Mouse (Mus musculus) forebrain, embryonic 10.5 days (tissue): ENCODE data around the gene Fgfr1op2. TPM values are rescaled to one million over a fixed set of nuclear protein-coding genes. Genes with fewer than 3 reads are reported as not detected.
A peak's percentile ranks its signal among the peaks of the same experiment; 100 is the strongest.
"Not testable (repeated sequence)": the region's sequence is repeated elsewhere in the genome, so short reads cannot be mapped to it uniquely, and the experiment has no call there.

ENCODE experiments used
- DNase-seq: peaks from one replicate; pipeline ENCODE4 v3.0.0-alpha.2; 2017; ENCODE audit warnings: low spot score; ENCODE audit errors: extremely low spot score
- H3K27ac ChIP-seq: fragments of 300-500 bp; sonication (generic); 2 replicates; pipeline ENCODE4 v1.5.1; 2016; ENCODE audit warnings: mild to moderate bottlenecking
- H3K27me3 ChIP-seq: fragments of 300-500 bp; sonication (generic); 2 replicates; pipeline ENCODE4 v1.6.1; 2016; ENCODE audit warnings: mild to moderate bottlenecking; ENCODE audit not compliant: poor library complexity, severe bottlenecking
- H3K36me3 ChIP-seq: fragments of 300-500 bp; sonication (generic); replicated peaks from 2 replicates; pipeline ENCODE4 v1.6.1; 2016; ENCODE audit warnings: mild to moderate bottlenecking, moderate library complexity
- H3K4me1 ChIP-seq: fragments of 300-500 bp; sonication (generic); 2 replicates; pipeline ENCODE4 v1.6.1; 2016
- H3K4me3 ChIP-seq: fragments of 300-500 bp; sonication (generic); 2 replicates; pipeline ENCODE4 v1.5.1; 2016; ENCODE audit warnings: mild to moderate bottlenecking, moderate library complexity
- H3K9me3 ChIP-seq: fragments of 300-500 bp; sonication (generic); 2 replicates; pipeline ENCODE4 v1.6.1; 2016; ENCODE audit warnings: mild to moderate bottlenecking, moderate library complexity
- WGBS: fragments of 180-500 bp; shearing (Covaris S2); methylation state at CpG from one replicate; pipeline ENCODE4 v1.1.7; 2016; 5-methylcytosine and 5-hydroxymethylcytosine counted together
- polyA plus RNA-seq: library from polyadenylated mRNA; unstranded; fragments of >200 nt; fragmentation: Nextera tagmentation; extraction: Ambion mirVana; gene quantifications from 2 replicates; pipeline ENCODE4 v1.2.1, GENCODE M21; 2016

The Fgfr1op2 gene
- polyA plus RNA-seq, 1 experiment from 2014 or later, result 81.8 TPM

DNA sequence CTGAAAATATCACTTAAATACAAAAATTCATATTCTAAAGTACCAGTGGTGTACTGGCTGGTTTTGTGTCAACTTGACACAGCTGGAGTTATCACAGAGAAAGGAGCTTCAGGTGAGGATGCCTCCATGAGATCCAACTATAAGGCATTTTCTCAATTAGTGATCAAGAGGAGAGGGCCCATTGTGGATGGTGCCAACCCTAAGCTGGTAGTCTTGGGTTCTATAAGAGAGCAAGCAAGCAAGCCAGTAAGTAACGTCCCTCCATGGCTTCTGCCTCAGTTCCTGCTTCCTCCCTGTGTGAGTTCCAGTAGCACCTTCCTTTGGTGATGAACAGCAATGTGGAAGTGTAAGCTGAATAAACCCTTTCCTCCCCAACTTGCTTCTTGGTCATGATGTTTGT is 14.5 kb upstream of the Fgfr1op2 start:
- not testable (repeated sequence) for H3K27ac ChIP-seq, H3K4me3 ChIP-seq, DNase-seq, H3K9me3 ChIP-seq, H3K27me3 ChIP-seq, H3K4me1 ChIP-seq
- peaks cover 91% of the 10 kb centered on the region for H3K36me3 ChIP-seq
- 88% methylated on average over 1 of the region's 1 CpGs for WGBS

DNA sequence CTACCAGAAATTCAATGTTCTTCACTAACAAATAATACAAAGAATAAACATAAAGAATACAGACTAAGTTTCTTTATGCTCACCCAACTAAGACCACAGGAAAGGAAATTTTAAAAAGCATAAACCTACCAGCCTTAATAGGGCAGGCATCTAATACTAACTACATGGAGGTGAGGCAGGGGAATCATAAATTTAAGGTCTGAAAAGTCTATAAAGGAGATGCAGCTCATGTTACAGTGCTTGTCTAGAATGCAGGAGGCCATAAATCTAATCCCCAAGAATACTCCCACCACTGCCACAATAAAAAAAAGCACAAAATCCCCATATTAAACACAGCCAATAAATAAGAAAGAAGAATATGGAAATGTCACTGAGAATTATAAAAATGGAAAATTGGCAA is 4.9 kb upstream of the Fgfr1op2 start:
- Histone ChIP-seq H3K9me3 (no peaks in the 10 kb centered on the region), H3K36me3 (peaks cover 48% of the 10 kb centered on the region), H3K27ac (no peak overlapping the region), H3K4me3 (no peak overlapping the region), H3K27me3 (no peaks in the 10 kb centered on the region), H3K4me1 (peaks cover 22% of the 10 kb centered on the region)
- DNase-seq, result no peak

DNA sequence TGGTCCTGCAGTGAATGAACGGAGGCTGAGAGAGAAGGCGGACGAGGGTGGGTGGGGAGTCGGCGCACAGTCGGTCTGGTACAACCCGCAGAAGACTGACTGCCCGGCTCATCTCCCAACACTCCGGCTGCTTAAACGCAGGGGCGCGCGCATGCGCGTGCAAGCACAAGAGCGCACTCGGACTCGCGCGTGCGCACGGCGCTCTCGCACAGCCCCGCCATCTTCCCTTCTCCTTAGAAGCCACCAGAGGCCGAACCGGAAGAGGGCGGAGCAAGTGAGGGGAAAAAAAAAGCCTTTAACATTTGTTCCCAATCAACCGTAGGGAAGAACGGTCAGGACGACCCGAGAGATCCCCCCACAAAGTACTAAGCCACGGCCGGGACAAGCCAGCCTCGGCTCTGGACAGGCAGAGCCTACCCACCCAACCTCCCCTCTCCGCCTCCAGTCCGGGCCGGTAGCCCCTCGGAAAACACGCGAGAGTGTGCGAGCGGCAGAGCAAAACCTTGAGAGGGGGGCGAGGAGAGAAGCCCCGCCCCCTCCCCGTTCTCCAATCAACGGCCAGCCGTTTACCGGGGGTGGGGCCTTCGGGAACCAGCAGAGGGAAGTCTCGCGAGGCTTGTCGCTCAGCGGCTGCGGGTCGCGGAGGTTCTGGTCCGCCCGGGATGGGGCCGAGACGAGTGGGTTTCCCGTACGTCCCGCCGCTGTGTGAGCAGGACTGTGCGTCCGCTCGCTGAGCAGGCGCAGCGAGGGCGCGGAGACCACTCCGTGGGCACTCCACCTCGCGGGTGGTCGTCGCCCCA is 507 bp downstream of the Fgfr1op2 start, which contains the start of gene Ints13:
Ints13 (minus strand) TSS at position 526 of the 800 bp plus-strand sequence.
- H3K4me1 ChIP-seq, result peaks cover 38% of the 10 kb centered on the region
- no peaks in the 10 kb centered on the region for H3K27me3 ChIP-seq
- peak; percentile 94 for DNase-seq
- under 1% methylated on average over 77 of the region's 77 CpGs for WGBS
- peaks cover 14% of the 10 kb centered on the region for H3K36me3 ChIP-seq
- H3K9me3 ChIP-seq, result no peaks in the 10 kb centered on the region
- peak within 1 kb of the TSS; percentile 98 for H3K27ac ChIP-seq
- H3K4me3 ChIP-seq, result peak within 1 kb of the TSS; percentile 96

DNA sequence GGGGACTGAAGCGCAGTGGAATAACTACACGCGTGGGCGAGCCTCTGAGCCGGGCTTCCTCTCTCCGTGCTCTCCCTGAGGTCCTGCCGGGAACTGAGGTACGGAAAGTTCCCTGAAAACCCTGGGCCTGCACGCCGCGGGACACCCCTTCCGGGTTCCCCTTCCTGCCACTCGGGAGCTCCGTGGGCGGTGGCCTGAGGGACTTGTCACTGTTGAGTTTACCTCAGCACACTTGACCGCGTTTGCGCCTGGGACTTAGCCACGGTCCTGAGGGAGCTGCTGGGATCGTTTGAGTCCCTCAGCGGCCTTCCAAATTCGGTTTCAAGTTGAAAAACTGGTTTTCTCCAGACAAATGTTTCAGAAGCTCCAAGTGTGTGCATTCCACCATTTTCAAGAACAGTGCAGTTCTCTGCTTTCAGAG is 1.1 kb downstream of the Fgfr1op2 start:
- WGBS, result under 1% methylated on average over 22 of the region's 22 CpGs
- Histone ChIP-seq H3K9me3 (no peaks in the 10 kb centered on the region), H3K27ac (peak overlapping the region; percentile 98), H3K4me3 (peak overlapping the region; percentile 96), H3K27me3 (no peaks in the 10 kb centered on the region), H3K36me3 (peaks cover 12% of the 10 kb centered on the region), H3K4me1 (peaks cover 38% of the 10 kb centered on the region)
- no peak for DNase-seq

DNA sequence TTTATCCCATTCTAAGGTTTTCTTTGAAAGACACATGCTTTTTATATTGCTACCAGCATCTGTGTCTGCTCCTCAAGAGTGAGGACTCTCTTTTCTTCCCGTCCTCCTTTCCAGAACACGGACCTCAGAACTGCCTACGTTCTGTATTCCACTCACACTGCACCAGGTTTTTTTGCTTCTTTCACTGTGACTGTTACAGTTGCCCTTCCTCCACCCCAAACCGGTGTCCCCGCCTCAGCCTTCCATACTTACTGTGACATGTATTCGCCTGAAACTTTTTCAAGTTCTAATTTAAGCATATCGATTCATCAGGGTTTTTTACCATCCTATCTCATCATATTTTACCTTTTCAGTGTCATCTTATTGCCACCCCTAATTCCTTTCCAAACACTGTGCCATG is 1.6 kb downstream of the Fgfr1op2 start:
- Histone ChIP-seq H3K4me3 (peak overlapping the region; percentile 96), H3K27ac (peak overlapping the region; percentile 98), H3K9me3 (no peaks in the 10 kb centered on the region), H3K27me3 (no peaks in the 10 kb centered on the region), H3K36me3 (peaks cover 12% of the 10 kb centered on the region), H3K4me1 (peaks cover 38% of the 10 kb centered on the region)
- 23% methylated on average over 7 of the region's 7 CpGs for WGBS
- DNase-seq, result no peak

DNA sequence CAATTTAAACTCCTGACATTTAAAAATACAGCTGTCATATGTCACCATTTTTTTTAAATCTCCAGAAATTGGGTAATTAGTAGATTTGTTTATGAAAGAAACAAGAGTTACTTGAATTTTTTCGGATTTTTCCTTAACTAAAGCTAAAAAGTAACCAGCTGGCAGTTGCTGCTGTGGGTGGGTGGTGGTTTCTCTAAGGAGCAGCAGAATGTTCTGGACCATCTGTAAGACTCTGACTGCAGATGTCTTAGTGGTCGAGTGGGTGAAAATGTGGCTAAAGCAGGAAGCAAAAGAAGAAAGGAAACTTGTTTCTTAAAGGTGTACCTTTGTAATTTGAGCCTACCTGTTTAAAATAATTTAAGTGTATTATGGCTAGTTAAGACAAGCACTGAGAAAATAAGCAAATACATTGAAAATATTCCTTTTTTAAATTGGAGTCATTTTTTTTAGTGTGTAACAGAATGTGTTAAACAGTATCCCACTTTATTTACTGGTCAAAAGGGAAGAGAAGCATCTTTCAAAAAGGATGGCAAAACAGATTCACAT is 3.5 kb downstream of the Fgfr1op2 start:
- Histone ChIP-seq H3K4me1 (peaks cover 30% of the 10 kb centered on the region), H3K27me3 (no peaks in the 10 kb centered on the region), H3K27ac (no peak overlapping the region), H3K4me3 (no peak overlapping the region), H3K9me3 (no peaks in the 10 kb centered on the region), H3K36me3 (peaks cover 8% of the 10 kb centered on the region)
- DNase-seq, result no peak
- 61% methylated on average over 2 of the region's 2 CpGs for WGBS

DNA sequence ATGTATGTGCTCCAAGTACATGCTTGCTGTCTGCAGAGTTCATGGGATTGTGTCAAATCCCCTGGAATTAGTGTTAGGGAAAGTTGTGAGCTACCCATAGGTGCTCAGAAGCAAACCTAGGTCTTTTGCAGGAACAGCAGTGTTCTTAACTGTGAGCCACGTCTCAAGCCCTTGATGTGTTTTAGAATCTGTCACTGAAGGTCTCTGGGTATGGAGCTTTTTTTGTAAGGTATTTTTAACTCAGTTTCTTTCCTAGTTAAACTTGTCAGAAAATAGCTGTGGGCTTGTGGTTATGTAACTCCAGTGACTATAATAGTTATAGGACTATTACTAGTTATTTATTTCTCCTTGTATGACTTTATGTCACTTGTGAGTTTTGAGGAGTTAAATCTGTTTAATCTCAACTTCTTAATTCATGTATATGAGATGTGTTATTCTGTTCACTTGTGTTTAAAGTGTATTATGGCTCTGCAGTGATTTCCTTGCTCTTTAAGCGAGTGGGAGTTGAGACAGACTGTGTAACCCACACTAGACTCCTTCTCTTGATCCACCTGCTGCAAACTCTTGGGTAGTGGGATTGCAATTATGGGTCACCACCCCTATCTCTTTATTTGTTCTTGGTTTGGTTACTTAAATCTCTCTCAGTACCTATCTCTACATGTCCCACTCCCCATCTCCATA is 6.5 kb downstream of the Fgfr1op2 start:
- Histone ChIP-seq H3K9me3 (no peaks in the 10 kb centered on the region), H3K36me3 (peaks cover 39% of the 10 kb centered on the region), H3K4me1 (peaks cover 16% of the 10 kb centered on the region), H3K4me3 (no peak overlapping the region), H3K27me3 (no peaks in the 10 kb centered on the region), H3K27ac (no peak overlapping the region)
- no peak for DNase-seq
- 86% methylated on average over 2 of the region's 2 CpGs for WGBS

DNA sequence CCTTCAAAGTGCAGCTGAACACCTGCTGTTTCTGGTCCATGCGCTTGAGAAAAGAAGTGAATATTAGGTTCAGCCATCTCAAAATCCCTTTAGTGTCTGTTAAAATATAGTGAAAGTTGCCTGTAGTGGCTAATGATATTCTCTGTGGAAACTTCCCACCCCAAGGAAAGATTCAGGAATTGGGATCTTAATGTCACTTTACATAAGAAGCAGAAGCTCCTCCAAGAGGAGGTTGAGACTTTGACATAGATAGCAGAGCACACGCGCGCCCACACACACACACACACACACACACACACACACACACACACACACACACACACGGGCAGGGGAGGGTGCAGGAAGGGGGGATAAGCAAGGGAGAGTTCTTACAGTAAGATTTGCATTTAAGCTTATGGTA is 8.1 kb downstream of the Fgfr1op2 start:
- Histone ChIP-seq H3K27me3 (no peaks in the 10 kb centered on the region), H3K4me3 (no peak overlapping the region), H3K27ac (no peak overlapping the region), H3K4me1 (no peaks in the 10 kb centered on the region), H3K9me3 (no peaks in the 10 kb centered on the region), H3K36me3 (peaks cover 55% of the 10 kb centered on the region)
- DNase-seq, result no peak
- 90% methylated on average over 5 of the region's 5 CpGs for whole genome bisulfite sequencing

DNA sequence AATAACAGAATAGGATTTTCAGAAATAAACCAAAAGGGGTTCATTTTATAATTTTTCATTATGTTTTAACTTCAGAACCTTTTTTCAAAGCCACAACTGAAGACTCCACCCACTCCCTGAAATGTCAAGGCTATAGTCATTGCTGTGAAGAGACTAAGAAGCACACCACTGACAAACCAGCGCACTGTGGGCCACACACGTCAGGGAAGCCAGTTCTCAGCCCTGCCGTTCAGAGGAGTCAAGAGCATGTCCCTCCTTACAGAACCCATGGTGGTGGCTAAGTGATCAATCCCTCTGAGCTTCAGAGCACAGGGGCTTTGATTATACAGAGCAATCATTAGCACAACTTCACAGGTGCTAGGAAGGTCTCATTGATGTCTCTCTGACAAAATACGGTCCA is 25.6 kb downstream of the Fgfr1op2 start:
- Histone ChIP-seq H3K36me3 (peaks cover 97% of the 10 kb centered on the region), H3K4me1 (no peaks in the 10 kb centered on the region), H3K9me3 (no peaks in the 10 kb centered on the region), H3K27me3 (no peaks in the 10 kb centered on the region), H3K27ac (no peak overlapping the region), H3K4me3 (no peak overlapping the region)
- no peak for DNase-seq
- WGBS, result 90% methylated on average over 4 of the region's 4 CpGs

DNA sequence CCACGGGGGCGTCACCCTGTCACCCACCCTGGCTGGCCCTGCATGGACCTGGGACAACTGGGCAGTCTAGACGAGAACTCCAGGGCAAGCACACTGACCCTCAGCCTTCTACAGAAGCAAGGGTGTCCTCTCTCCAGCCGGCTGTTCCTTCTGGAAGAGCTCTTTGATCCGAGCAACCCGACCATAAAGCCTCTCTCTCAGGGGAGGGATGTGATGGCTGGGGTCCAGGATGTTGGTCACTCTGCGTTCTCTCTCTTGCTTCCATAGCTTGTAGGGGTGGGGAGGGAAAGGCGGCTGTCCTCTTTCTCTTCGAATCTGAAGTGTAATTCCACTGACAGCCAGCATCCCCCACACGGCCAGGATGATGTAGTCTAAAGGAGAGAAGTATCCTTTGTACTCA is 26.6 kb downstream of the Fgfr1op2 start:
- Histone ChIP-seq H3K27me3 (no peaks in the 10 kb centered on the region), H3K36me3 (peaks cover 96% of the 10 kb centered on the region), H3K27ac (no peak overlapping the region), H3K4me1 (no peaks in the 10 kb centered on the region), H3K9me3 (no peaks in the 10 kb centered on the region), H3K4me3 (no peak overlapping the region)
- no peak for DNase-seq
- WGBS, result 88% methylated on average over 10 of the region's 10 CpGs

DNA sequence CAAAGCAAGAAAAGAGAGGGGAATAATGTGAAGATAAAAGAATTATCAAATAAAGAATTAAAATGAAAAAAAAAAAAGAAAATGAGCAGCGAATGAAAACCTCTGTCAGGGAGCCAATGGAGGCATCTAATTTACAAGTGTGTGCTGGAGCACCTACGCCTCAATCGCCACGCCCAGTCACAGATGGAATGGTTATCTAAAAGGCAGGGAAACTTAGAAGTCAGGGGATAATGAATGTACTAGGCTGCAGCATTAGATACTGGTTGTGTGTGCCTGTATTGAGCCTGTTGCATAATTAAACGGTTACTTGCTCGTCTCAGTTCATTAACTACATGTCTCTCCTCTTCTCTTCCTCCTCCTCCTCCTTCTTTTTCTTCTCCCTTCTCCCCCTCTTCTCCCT is 34.4 kb downstream of the Fgfr1op2 start:
- Histone ChIP-seq H3K4me3 (no peak overlapping the region), H3K36me3 (peaks cover 90% of the 10 kb centered on the region), H3K4me1 (no peaks in the 10 kb centered on the region), H3K9me3 (no peaks in the 10 kb centered on the region), H3K27ac (no peak overlapping the region), H3K27me3 (no peaks in the 10 kb centered on the region)
- DNase-seq, result no peak
- 92% methylated on average over 6 of the region's 6 CpGs for WGBS

DNA sequence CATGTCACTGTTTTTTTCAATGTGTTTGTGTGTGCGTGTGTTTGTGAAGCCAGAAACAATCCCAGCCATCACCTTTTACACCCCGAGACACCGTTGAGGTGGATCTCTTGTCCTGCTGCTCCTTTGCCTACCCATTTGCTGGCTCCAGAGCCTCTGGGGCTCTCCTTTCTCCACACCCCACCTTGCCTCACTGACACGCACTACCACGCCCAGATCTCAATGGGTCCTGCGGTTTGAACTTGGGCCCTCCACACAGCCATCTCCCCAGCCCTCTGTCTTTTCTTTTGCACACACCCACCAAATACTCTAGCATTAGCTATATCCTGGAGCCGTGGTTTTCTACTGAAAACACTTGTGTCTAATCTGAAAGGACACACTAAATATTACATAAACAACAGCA is 34.9 kb downstream of the Fgfr1op2 start:
- Histone ChIP-seq H3K9me3 (no peaks in the 10 kb centered on the region), H3K4me3 (no peak overlapping the region), H3K27ac (no peak overlapping the region), H3K4me1 (no peaks in the 10 kb centered on the region), H3K36me3 (peaks cover 90% of the 10 kb centered on the region), H3K27me3 (no peaks in the 10 kb centered on the region)
- DNase-seq, result no peak
- WGBS, result 89% methylated on average over 7 of the region's 7 CpGs

DNA sequence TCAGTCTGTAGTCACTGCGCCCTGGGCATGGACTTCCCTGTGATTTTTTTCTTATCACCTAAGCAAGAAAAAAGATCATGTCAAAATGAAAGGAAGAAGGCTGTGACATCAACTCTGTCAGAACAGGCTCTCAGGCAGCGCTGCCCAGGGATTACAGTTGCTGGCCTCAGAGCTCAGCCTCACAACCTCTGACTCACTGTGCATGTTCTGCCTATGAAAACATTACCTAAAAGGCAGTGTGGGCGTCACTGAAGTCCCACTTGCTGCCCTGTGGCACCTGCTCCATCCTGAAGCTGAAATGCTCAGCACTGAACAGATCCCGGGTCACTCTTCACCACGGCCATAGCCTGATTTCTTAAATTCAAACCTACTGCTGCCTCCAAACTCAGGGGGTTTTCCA is 35.7 kb downstream of the Fgfr1op2 start:
- 94% methylated on average over 5 of the region's 5 CpGs for WGBS
- no peaks in the 10 kb centered on the region for H3K4me1 ChIP-seq
- H3K27me3 ChIP-seq, result no peaks in the 10 kb centered on the region
- DNase-seq, result no peak
- H3K36me3 ChIP-seq, result peaks cover 90% of the 10 kb centered on the region
- no peak overlapping the region for H3K4me3 ChIP-seq
- no peaks in the 10 kb centered on the region for H3K9me3 ChIP-seq
- no peak overlapping the region for H3K27ac ChIP-seq
